Mouse (Mus musculus) small intestine, adult 2 months (tissue): ENCODE data around the gene Pgm3.

Source experiments
- CTCF ChIP-seq: fragments of 200-500 bp; IDR thresholded peaks from 2 replicates; pipeline ENCODE4 v1.5.1; 2012; ENCODE audit warnings: low read depth, mild to moderate bottlenecking, control low read depth, inconsistent platforms, low read length, moderate library complexity, mixed read lengths; ENCODE audit not compliant: insufficient replicate concordance, insufficient read length; ENCODE audit errors: extremely low read depth
- POLR2A ChIP-seq: fragments of 200-500 bp; IDR thresholded peaks from 2 replicates; pipeline ENCODE4 v1.6.1; 2012; ENCODE audit warnings: low read depth, mild to moderate bottlenecking, control low read depth, inconsistent platforms, low read length, moderate library complexity

DNA sequence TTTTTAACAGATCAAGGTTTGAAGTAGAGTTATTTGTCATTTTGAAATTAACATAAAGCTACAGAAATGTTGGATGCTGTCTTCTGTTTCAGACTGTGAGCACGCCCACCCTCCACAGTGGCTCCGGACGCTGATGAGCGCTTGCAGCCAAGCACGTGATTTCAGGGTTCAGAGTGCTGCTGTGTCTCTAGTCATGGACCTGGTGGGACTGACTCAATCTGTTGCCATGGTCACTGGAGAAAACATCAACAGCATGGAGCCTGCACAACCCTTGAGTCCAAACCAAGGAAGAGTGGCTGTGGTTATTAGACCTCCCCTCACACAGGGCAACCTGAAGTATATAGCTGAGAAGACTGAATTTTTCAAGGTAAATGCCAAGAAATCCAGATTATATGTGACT is 57.9 kb downstream of the Pgm3 start:
- TF ChIP-seq POLR2A (no peak), CTCF (no peak)
